In genomic region chr1:92906779-92907631, GRCm38 (mm10) we compare ENCODE assay signal across 8 mouse cellular contexts. TPM values are rescaled to one million over a fixed set of nuclear protein-coding genes. Genes with fewer than 3 reads are reported as not detected.
DNase-seq lines count a peak whose midpoint lies in the region; ATAC-seq lines count a peak whose summit lies in the region.

Dusp28 (plus strand) TSS chr1:92906981.

- H3K27ac ChIP-seq in hindbrain, embryonic 13.5 days, result peak within 1 kb of the TSS; percentile 94

- peak within 1 kb of the TSS; percentile 72 for H3K4me3 ChIP-seq in hindbrain, embryonic 13.5 days

- H3K4me1 ChIP-seq in hindbrain, embryonic 13.5 days (replicated peaks), result peaks cover 42% of the 10 kb centered on the region

- peak within 1 kb of the TSS; percentile 82 for H3K9ac ChIP-seq in hindbrain, embryonic 13.5 days

- H3K9me3 ChIP-seq in hindbrain, embryonic 13.5 days, result no peaks in the 10 kb centered on the region

- H3K36me3 ChIP-seq in hindbrain, embryonic 13.5 days, result no peaks in the 10 kb centered on the region

- DNase-seq in T-cell, adult 2 months (ENCODE audit: low spot score), result peak; percentile 76
- peak; percentile 90 to 94 for DNase-seq in cerebellum, postnatal 25 days
- DNase-seq in frontal cortex, postnatal 25 days (ENCODE audit: low spot score in 2 of 2), result peak; percentile 57 to 70
- peak; percentile 65 to 70 for DNase-seq in layer of hippocampus, postnatal 25 days (ENCODE audit: extremely low spot score in 1 of 2, low spot score in 1 of 2)
- DNase-seq in lung, postnatal 25 days (ENCODE audit: low spot score), result peak; percentile 95
- peak; percentile 93 for DNase-seq in retina, embryonic 14.5 days (ENCODE audit: low spot score)
- DNase-seq in thymus, postnatal 36 days, result peak; percentile 81 to 85

- WGBS in hindbrain, embryonic 13.5 days, result under 1% methylated on average over 80 of the region's 81 CpGs

- peak within 1 kb of the TSS; percentile 70 for H3K4me2 ChIP-seq in hindbrain, embryonic 13.5 days

- ATAC-seq in hindbrain, embryonic 13.5 days (ENCODE audit: low FRiP score), result peak; percentile 93

- H3K27me3 ChIP-seq in hindbrain, embryonic 13.5 days, result peaks cover 9% of the 10 kb centered on the region

RNA-seq across cellular contexts. Expression of gene Dusp28, which starts in this region (rescaled TPM):
- polyA plus RNA-seq in hindbrain, embryonic 13.5 days (2015; fragmentation: Nextera tagmentation; extraction: Ambion mirVana), result 14.9 and 15.8 TPM in 2 replicates
- total RNA-seq in layer of hippocampus, postnatal 25 days (2021), result 10 to 100 TPM; 12.8 to 13.0 TPM

Comparison
In these comparisons a context has a peak if more than half of its experiments do, and no peak if none do; other contexts are left out.
1. Peak in every context shown above with its lines: DNase-seq, ATAC-seq, H3K4me3 ChIP-seq and H3K27ac ChIP-seq.